Mouse (Mus musculus) embryonic facial prominence, embryonic 13.5 days (tissue): Measurements from ENCODE around the gene Ash1l. TPM values are rescaled to one million over a fixed set of nuclear protein-coding genes. Genes with fewer than 3 reads are reported as not detected.

Experiments
- ATAC-seq: fragments of 200-750 bp; cut with Nextera tagmentation; 2 replicates; pipeline ENCODE4 v1.8.0; 2017; ENCODE audit warnings: low read depth; ENCODE audit not compliant: insufficient number of reproducible peaks, insufficient read depth, low FRiP score, low TSS enrichment
- H3K27ac ChIP-seq: fragments of 300-500 bp; sonication (generic); 2 replicates; pipeline ENCODE4 v1.5.1; 2015; ENCODE audit warnings: moderate library complexity, mild to moderate bottlenecking, inconsistent platforms
- H3K27me3 ChIP-seq: fragments of 300-500 bp; sonication (generic); 2 replicates; pipeline ENCODE4 v1.6.1; 2015; ENCODE audit warnings: mild to moderate bottlenecking, inconsistent platforms
- H3K36me3 ChIP-seq: fragments of 300-500 bp; sonication (generic); 2 replicates; pipeline ENCODE4 v1.6.1; 2015; ENCODE audit warnings: mild to moderate bottlenecking, inconsistent platforms
- H3K4me1 ChIP-seq: fragments of 300-500 bp; sonication (generic); 2 replicates; pipeline ENCODE4 v1.6.1; 2015; ENCODE audit warnings: inconsistent platforms
- H3K4me2 ChIP-seq: fragments of 300-500 bp; sonication (generic); 2 replicates; pipeline ENCODE4 v1.6.1; 2015; ENCODE audit warnings: moderate library complexity, mild to moderate bottlenecking, inconsistent platforms
- H3K4me3 ChIP-seq: fragments of 300-500 bp; sonication (generic); 2 replicates; pipeline ENCODE4 v1.5.1; 2015; ENCODE audit warnings: mild to moderate bottlenecking, inconsistent platforms
- H3K9ac ChIP-seq: fragments of 300-500 bp; sonication (generic); 2 replicates; pipeline ENCODE4 v1.6.1; 2015; ENCODE audit warnings: mild to moderate bottlenecking, inconsistent platforms
- H3K9me3 ChIP-seq: fragments of 300-500 bp; sonication (generic); 2 replicates; pipeline ENCODE4 v1.6.1; 2016; ENCODE audit warnings: inconsistent platforms
- WGBS: fragments of 180-500 bp; shearing (Covaris S2); methylation state at CpG from one replicate; pipeline ENCODE4 v1.1.7; 2015; ENCODE audit warnings: mixed read lengths; 5-methylcytosine and 5-hydroxymethylcytosine counted together
- polyA plus RNA-seq: library from polyadenylated mRNA; unstranded; fragments of >200 nt; fragmentation: Nextera tagmentation; extraction: Ambion mirVana; gene quantifications from 2 replicates; pipeline ENCODE4 v1.2.1, GENCODE M21; 2015

The Ash1l gene
- 29.4 and 30.6 TPM in 2 replicates for polyA plus RNA-seq

DNA sequence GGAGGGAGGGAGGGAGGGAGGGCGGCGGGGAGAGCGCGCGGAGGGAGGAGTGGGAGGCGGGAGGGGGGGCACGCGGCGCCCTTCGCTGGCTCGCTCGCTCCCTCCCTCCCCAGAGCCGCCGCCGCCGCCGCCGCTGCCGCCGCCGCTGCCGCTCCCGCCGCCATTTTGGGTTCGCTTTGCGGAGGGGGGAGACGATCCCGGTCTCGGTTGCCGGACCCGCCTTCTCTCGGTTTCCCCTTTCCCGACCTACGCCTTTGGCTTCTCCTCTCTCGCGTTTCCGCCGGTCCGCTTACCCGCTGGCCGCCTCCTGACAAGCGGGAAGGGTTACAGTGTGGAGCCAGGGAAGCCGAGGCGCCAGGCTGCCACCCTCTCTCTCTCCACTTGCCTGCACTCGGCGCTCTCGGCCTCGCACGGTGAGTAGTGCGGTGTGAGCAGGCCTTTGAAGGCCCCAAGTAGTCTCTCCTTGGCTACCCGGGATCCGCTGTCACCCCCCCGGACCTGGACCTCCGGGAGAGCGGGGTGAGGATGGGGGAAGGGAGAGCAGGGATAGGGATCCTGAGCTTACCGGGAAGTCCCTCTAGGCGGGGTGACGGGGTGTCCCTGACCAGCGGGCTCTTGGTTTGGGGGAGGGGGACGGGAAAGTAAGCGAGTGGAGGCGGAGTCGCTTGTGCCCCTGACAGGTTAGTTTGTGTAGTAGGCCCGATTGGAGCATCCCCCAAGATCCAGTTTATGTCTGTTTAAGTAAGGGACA is at the start of gene Ash1l, which contains the start of gene Dap3:
TSS of gene Ash1l (plus strand) at position 47 of the 751 bp plus-strand sequence.
TSS of gene Dap3 (minus strand) at position 606 of the 751 bp plus-strand sequence.
- Histone ChIP-seq H3K9me3 (no peaks in the 10 kb centered on the region), H3K4me1 (peaks cover 30% of the 10 kb centered on the region), H3K27me3 (no peaks in the 10 kb centered on the region), H3K9ac (peak within 1 kb of the TSS; percentile 97), H3K36me3 (no peaks in the 10 kb centered on the region), H3K4me2 (peak within 1 kb of the TSS; percentile 67), H3K4me3 (peak within 1 kb of the TSS; percentile 92), H3K27ac (peak within 1 kb of the TSS; percentile 100)
- ATAC-seq, result peak; percentile 81
- WGBS, result under 1% methylated on average over 40 of the region's 64 CpGs

DNA sequence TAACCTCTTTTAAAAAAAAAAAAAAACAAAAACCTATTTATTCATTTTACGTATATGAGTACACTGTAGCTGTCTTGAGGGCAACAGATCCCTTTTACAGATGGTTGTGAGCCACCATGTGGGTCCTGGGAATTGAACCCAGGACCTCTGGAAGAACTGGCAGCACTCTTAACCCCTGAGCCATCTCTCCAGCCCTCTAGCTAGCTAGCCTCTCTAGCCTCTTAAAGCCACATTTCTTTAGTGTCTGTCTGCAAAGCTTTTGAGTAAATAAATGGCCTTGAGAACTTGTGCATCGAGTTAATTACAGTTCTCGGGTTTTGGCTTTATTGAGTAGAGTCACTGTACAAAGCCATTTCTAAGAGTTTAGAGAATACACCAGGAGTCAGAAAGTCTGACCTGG is 45.6 kb upstream of the Ash1l start:
- 87% methylated on average over 3 of the region's 3 CpGs for WGBS
- no peaks in the 10 kb centered on the region for H3K9me3 ChIP-seq
- H3K4me1 ChIP-seq, result peaks cover 6% of the 10 kb centered on the region
- peaks cover 94% of the 10 kb centered on the region for H3K36me3 ChIP-seq
- no peak overlapping the region for H3K4me2 ChIP-seq
- H3K27me3 ChIP-seq, result no peaks in the 10 kb centered on the region
- no peak overlapping the region for H3K4me3 ChIP-seq
- H3K9ac ChIP-seq, result no peak overlapping the region
- no peak for ATAC-seq
- no peak overlapping the region for H3K27ac ChIP-seq

GRCm38 (mm10) chr3:88905209-88905608 is 45.2 kb upstream of the Ash1l start:
- ATAC-seq, result no peak
- peaks cover 96% of the 10 kb centered on the region for H3K36me3 ChIP-seq
- WGBS, result 92% methylated on average over 6 of the region's 6 CpGs
- H3K4me2 ChIP-seq, result no peak overlapping the region
- H3K9me3 ChIP-seq, result no peaks in the 10 kb centered on the region
- H3K27me3 ChIP-seq, result no peaks in the 10 kb centered on the region
- H3K4me1 ChIP-seq, result peaks cover 6% of the 10 kb centered on the region
- no peak overlapping the region for H3K4me3 ChIP-seq
- H3K9ac ChIP-seq, result no peak overlapping the region
- no peak overlapping the region for H3K27ac ChIP-seq

DNA sequence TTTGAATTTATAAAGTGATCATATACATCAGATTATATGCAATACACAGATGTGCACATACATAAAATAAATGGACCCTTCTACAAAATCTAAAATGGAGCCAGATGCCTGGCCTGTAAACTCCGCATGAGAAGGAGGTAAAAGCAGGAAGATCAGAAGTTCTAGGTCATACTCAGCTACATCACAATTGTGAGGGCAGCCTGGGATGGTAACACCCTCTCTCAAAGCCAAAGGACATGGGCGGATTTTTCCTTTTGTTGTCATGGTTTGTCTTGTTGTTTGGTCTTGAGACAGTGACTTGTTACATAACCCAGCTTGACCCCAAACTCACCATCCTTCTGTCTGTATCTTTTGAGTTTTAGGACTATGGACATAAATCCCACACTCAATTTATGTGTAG is 44.7 kb upstream of the Ash1l start:
- Histone ChIP-seq H3K4me1 (peaks cover 6% of the 10 kb centered on the region), H3K4me2 (no peak overlapping the region), H3K27ac (no peak overlapping the region), H3K9me3 (no peaks in the 10 kb centered on the region), H3K9ac (no peak overlapping the region), H3K36me3 (peaks cover 97% of the 10 kb centered on the region), H3K27me3 (no peaks in the 10 kb centered on the region), H3K4me3 (no peak overlapping the region)
- 90% methylated on average over 2 of the region's 2 CpGs for WGBS
- ATAC-seq, result no peak

GRCm38 (mm10) chr3:88906393-88907159 is 43.8 kb upstream of the Ash1l start:
- WGBS, result 85% methylated on average over 6 of the region's 6 CpGs
- Histone ChIP-seq H3K4me2 (no peak overlapping the region), H3K4me3 (no peak overlapping the region), H3K36me3 (peaks cover 99% of the 10 kb centered on the region), H3K9ac (no peak overlapping the region), H3K27me3 (no peaks in the 10 kb centered on the region), H3K9me3 (no peaks in the 10 kb centered on the region), H3K4me1 (peaks cover 6% of the 10 kb centered on the region), H3K27ac (no peak overlapping the region)
- no peak for ATAC-seq

- Histone ChIP-seq H3K4me2 (peak overlapping the region; percentile 73), H3K4me1 (peaks cover 17% of the 10 kb centered on the region), H3K36me3 (peaks cover 50% of the 10 kb centered on the region), H3K27ac (no peak overlapping the region), H3K27me3 (no peaks in the 10 kb centered on the region), H3K4me3 (no peak overlapping the region; the same call in 1 of the 2 replicates), H3K9ac (no peak overlapping the region), H3K9me3 (no peaks in the 10 kb centered on the region)
- ATAC-seq, result no peak
- 89% methylated on average over 7 of the region's 7 CpGs for WGBS
These were observed 37.8 kb upstream of the Ash1l start for GRCm38 (mm10) chr3:88912585-88912984.

DNA sequence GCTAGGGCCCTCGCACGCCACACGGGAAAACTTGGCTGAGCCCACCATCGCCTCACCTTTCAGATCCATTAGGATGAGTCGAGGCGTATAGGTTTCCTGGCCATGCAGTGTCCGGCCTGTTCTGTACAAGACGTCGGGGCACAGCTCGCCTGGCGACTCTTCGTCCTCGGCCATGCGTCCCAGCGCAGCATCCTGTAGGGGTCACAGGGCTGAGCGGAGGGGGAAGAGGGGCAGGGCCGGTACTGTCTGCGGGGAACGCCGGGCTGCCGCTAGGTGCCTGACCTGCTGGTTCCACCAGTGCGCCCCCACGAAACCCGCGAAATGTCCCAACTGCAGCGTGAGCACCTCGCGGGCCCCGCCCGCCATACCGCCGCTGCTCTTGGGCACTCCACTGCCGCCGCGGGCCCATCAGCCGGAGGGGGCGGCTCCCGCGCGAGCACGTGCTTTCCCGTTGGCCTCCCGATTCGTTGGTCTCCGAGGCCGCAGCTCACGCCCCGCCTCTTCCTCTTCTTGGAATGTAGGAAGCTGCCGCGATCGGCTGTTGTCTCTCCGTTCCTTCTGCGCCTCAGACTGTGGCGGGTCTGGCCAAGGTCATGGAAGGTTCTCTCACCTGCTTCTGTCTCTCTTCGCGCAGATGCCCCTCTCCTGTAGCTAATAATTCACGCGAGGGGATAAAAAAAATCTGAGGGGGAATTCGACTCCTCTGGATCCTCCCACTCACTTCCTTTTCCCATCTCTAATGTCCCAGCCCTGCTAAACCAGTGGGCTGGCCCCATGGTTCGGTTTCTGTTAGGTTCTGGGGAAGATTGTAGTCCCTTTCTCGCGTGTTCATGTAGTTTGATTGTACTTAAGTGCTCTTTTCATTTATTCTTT is 36.7 kb upstream of the Ash1l start, which contains the start of gene Msto1:
TSS of gene Msto1 (minus strand) at position 489 of the 873 bp plus-strand sequence.
- under 1% methylated on average over 62 of the region's 62 CpGs for WGBS
- peak; percentile 93 for ATAC-seq
- peak within 1 kb of the TSS; percentile 82 for H3K9ac ChIP-seq
- peak within 1 kb of the TSS; percentile 86 for H3K27ac ChIP-seq
- H3K27me3 ChIP-seq, result no peaks in the 10 kb centered on the region
- H3K4me1 ChIP-seq, result peaks cover 17% of the 10 kb centered on the region
- no peaks in the 10 kb centered on the region for H3K9me3 ChIP-seq
- peak within 1 kb of the TSS; percentile 78 for H3K4me3 ChIP-seq
- peaks cover 38% of the 10 kb centered on the region for H3K36me3 ChIP-seq
- peak within 1 kb of the TSS; percentile 73 for H3K4me2 ChIP-seq

DNA sequence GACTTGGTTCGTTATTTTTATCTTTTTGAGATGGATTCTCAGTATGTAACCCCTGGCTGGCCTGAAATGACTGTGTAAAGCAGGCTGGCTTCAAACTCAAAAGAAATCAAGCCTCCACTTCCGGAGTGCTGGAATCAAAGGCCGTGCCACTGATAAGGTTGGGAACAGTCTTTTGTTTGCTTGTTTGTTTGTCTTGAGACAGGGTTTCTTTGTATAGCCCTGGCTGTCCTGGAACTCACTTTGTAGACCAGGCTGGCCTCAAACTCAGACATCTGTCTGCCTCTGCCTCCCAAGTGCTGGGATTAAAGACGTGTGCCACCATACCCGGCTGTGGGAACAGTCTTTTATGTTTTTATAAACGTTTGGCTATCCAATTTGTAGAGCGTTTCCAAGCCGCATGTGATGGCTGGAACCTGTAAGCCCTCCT is 36.0 kb upstream of the Ash1l start:
- peak overlapping the region; percentile 86 for H3K27ac ChIP-seq
- no peak for ATAC-seq

DNA sequence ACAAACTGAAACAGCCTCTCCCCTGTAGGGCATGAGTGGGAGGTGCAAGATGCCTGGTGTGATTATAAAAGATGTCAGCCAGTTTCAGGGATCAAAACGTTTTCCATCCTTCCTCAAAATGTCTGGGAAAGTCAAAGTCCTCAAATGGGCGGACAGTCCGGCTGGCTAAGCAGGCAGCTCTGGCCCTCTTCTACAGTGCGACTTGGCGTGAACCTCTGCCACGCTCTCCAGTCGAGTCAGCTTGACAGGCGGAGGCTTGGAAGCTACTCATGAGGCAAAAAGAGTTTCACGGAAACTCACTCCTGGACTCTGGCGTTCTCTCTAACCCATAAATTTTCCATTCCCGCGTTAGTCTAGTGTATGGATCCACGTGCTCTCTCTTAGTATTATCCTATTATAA is 31.4 kb upstream of the Ash1l start:
- Histone ChIP-seq H3K27ac (no peak overlapping the region), H3K36me3 (peaks cover 37% of the 10 kb centered on the region), H3K4me2 (no peak overlapping the region), H3K4me1 (peaks cover 7% of the 10 kb centered on the region), H3K9ac (no peak overlapping the region), H3K9me3 (no peaks in the 10 kb centered on the region; the same call in 1 of the 2 replicates), H3K27me3 (no peaks in the 10 kb centered on the region), H3K4me3 (no peak overlapping the region)
- 87% methylated on average over 13 of the region's 13 CpGs for WGBS
- no peak for ATAC-seq

More for the DNA sequence above, 36.0 kb upstream of the Ash1l start:
- Histone ChIP-seq H3K9ac (peak overlapping the region; percentile 82), H3K4me2 (peak overlapping the region; percentile 73), H3K9me3 (no peaks in the 10 kb centered on the region), H3K27me3 (no peaks in the 10 kb centered on the region), H3K4me1 (peaks cover 17% of the 10 kb centered on the region), H3K4me3 (peak overlapping the region; percentile 78), H3K36me3 (peaks cover 33% of the 10 kb centered on the region)
- 27% methylated on average over 8 of the region's 8 CpGs for WGBS

GRCm38 (mm10) chr3:88921411-88921810 is 29.0 kb upstream of the Ash1l start:
- 96% methylated on average over 9 of the region's 9 CpGs for WGBS
- Histone ChIP-seq H3K4me3 (no peak overlapping the region), H3K4me1 (no peaks in the 10 kb centered on the region), H3K27me3 (no peaks in the 10 kb centered on the region), H3K27ac (no peak overlapping the region), H3K4me2 (no peak overlapping the region), H3K36me3 (peaks cover 62% of the 10 kb centered on the region), H3K9me3 (no peaks in the 10 kb centered on the region; the same call in 1 of the 2 replicates), H3K9ac (no peak overlapping the region)
- ATAC-seq, result no peak
